Mouse (Mus musculus): Measurements from ENCODE around the gene Tex11. TPM values are rescaled to one million over a fixed set of nuclear protein-coding genes. Genes with fewer than 3 reads are reported as not detected.

Gene Tex11
- polyA plus RNA-seq, 1 experiment from 2014 or later = not detected

GRCm38 (mm10) chrX:100821149-100821548 lies 238.3 kb downstream of the Tex11 start:
- H3K36me3 ChIP-seq (ENCODE audit: control insufficient read depth, insufficient read depth, low read length) = no peaks in the 10 kb centered on the region
- no peak overlapping the region for H3K27ac ChIP-seq (ENCODE audit: low read length)
- ATAC-seq = no peak
- no peak overlapping the region for H3K4me3 ChIP-seq (ENCODE audit: low read length)
- H3K4me2 ChIP-seq (ENCODE audit: low read depth, low read length) = no peak overlapping the region
- H3K9ac ChIP-seq (ENCODE audit: low read depth, low read length) = no peak overlapping the region
- 71% methylated on average over 1 of the region's 1 CpGs for WGBS
- H3K27me3 ChIP-seq (replicated peaks; ENCODE audit: control insufficient read depth, insufficient read depth, low read length) = no peaks in the 10 kb centered on the region
- no peaks in the 10 kb centered on the region for H3K4me1 ChIP-seq (ENCODE audit: control insufficient read depth, insufficient read depth, low read length)
- no peaks in the 10 kb centered on the region for H3K9me3 ChIP-seq (ENCODE audit: control insufficient read depth, low read length)

- H3K4me3 ChIP-seq (ENCODE audit: low read length) = no peak overlapping the region
- no peaks in the 10 kb centered on the region for H3K9me3 ChIP-seq (ENCODE audit: control insufficient read depth, low read length)
- H3K4me2 ChIP-seq (ENCODE audit: low read depth, low read length) = no peak overlapping the region
- H3K4me1 ChIP-seq (ENCODE audit: control insufficient read depth, insufficient read depth, low read length) = no peaks in the 10 kb centered on the region
- no peaks in the 10 kb centered on the region for H3K36me3 ChIP-seq (ENCODE audit: control insufficient read depth, insufficient read depth, low read length)
- 89% methylated on average over 9 of the region's 9 CpGs for WGBS
- ATAC-seq = no peak
- no peak overlapping the region for H3K9ac ChIP-seq (ENCODE audit: low read depth, low read length)
- no peaks in the 10 kb centered on the region; the same call in 1 of the 2 replicates for H3K27me3 ChIP-seq (replicated peaks; ENCODE audit: control insufficient read depth, insufficient read depth, low read length)
- no peak overlapping the region for H3K27ac ChIP-seq (ENCODE audit: low read length)
Observed at GRCm38 (mm10) chrX:100818681-100819080, 240.8 kb downstream of the Tex11 start.

- no peak overlapping the region for H3K9ac ChIP-seq (ENCODE audit: low read depth, low read length)
- no peak for ATAC-seq
- no peaks in the 10 kb centered on the region for H3K9me3 ChIP-seq (ENCODE audit: control insufficient read depth, low read length)
- WGBS = 79% methylated on average over 7 of the region's 7 CpGs
- H3K4me2 ChIP-seq (ENCODE audit: low read depth, low read length) = no peak overlapping the region
- no peaks in the 10 kb centered on the region for H3K36me3 ChIP-seq (ENCODE audit: control insufficient read depth, insufficient read depth, low read length)
- no peak overlapping the region for H3K27ac ChIP-seq (ENCODE audit: low read length)
- H3K27me3 ChIP-seq (replicated peaks; ENCODE audit: control insufficient read depth, insufficient read depth, low read length) = no peaks in the 10 kb centered on the region; the same call in 1 of the 2 replicates
- no peaks in the 10 kb centered on the region for H3K4me1 ChIP-seq (ENCODE audit: control insufficient read depth, insufficient read depth, low read length)
- H3K4me3 ChIP-seq (ENCODE audit: low read length) = no peak overlapping the region
Observed at GRCm38 (mm10) chrX:100815766-100816165, 243.7 kb downstream of the Tex11 start.

DNA sequence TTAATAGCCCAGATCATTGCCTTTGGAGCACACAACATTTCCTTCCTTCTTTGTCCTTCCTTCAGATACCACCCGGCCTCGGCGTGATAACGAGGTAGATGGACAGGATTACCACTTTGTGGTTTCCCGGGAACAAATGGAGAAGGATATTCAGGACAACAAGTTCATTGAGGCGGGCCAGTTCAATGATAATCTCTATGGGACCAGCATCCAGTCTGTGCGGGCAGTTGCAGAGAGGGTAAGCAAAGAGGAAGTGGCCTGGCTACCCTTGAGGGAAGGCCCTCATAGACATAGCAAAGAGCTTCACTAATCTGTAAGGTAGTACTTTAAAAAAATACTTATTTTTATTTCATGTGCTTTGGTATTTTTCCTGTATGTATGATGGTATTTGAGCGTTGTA lies 245.3 kb downstream of the Tex11 start:
- H3K9me3 ChIP-seq (ENCODE audit: control insufficient read depth, low read length) = no peaks in the 10 kb centered on the region
- H3K36me3 ChIP-seq (ENCODE audit: control insufficient read depth, insufficient read depth, low read length) = no peaks in the 10 kb centered on the region

DNA sequence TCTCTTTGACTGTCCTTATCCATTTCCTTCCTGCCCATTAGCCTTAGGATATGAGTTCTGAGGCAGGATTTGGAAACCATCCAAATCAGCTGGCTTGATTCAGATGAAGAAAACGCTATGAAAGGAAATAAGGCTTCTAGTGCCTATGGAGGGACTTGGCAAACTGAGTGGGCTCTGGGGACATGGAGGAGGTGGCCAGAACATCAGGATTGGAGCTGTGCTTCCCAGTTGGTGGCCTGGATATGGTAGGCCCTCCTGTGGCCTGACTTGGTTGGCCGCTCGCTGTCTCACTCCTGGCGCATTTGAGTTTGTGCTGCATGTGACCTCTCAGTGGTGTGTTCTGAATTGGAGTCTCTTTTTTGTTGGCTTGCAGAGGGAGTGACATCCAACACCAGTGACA lies 248.3 kb downstream of the Tex11 start:
- no peak overlapping the region for H3K4me2 ChIP-seq (ENCODE audit: low read depth, low read length)
- no peaks in the 10 kb centered on the region; the same call in 1 of the 2 replicates for H3K27me3 ChIP-seq (replicated peaks; ENCODE audit: control insufficient read depth, insufficient read depth, low read length)
- 85% methylated on average over 4 of the region's 4 CpGs for WGBS
- no peaks in the 10 kb centered on the region for H3K4me1 ChIP-seq (ENCODE audit: control insufficient read depth, insufficient read depth, low read length)
- no peak overlapping the region for H3K9ac ChIP-seq (ENCODE audit: low read depth, low read length)
- no peak for ATAC-seq
- H3K9me3 ChIP-seq (ENCODE audit: control insufficient read depth, low read length) = no peaks in the 10 kb centered on the region
- no peak overlapping the region for H3K27ac ChIP-seq (ENCODE audit: low read length)
- no peak overlapping the region for H3K4me3 ChIP-seq (ENCODE audit: low read length)
- no peaks in the 10 kb centered on the region for H3K36me3 ChIP-seq (ENCODE audit: control insufficient read depth, insufficient read depth, low read length)

More for the DNA sequence above, 245.3 kb downstream of the Tex11 start:
- no peak for ATAC-seq
- Histone ChIP-seq H3K27me3 (replicated peaks; ENCODE audit: control insufficient read depth, insufficient read depth, low read length) (no peaks in the 10 kb centered on the region; the same call in 1 of the 2 replicates), H3K4me3 (ENCODE audit: low read length) (no peak overlapping the region), H3K4me2 (ENCODE audit: low read depth, low read length) (no peak overlapping the region), H3K9ac (ENCODE audit: low read depth, low read length) (no peak overlapping the region), H3K27ac (ENCODE audit: low read length) (no peak overlapping the region), H3K4me1 (ENCODE audit: control insufficient read depth, insufficient read depth, low read length) (no peaks in the 10 kb centered on the region)
- WGBS = 91% methylated on average over 8 of the region's 8 CpGs

DNA sequence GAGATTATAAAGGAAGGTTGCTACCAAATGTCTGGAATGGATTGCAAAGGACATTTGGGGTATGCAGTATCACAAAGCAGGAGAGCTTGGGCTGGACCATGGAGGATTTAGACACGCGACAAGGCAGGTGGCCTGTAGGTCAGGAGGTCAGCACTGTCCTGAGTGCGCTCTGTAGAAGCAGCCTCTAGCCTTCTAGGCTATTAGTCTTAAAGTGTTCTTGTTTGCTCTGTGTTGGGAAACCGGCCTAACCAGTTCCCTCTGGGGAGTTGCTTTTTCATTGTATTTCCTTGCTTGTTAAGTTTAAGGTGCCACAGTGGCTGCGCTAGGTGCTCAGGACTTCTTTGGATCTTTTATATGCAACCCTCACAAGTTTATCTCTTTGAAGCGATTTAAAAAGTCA lies 257.4 kb downstream of the Tex11 start:
- H3K9me3 ChIP-seq (ENCODE audit: control insufficient read depth, low read length) = no peaks in the 10 kb centered on the region
- no peaks in the 10 kb centered on the region for H3K36me3 ChIP-seq (ENCODE audit: control insufficient read depth, insufficient read depth, low read length)
- peak overlapping the region; percentile 20; the same call in 1 of the 2 replicates for H3K4me2 ChIP-seq (ENCODE audit: low read depth, low read length)
- H3K4me3 ChIP-seq (ENCODE audit: low read length) = no peak overlapping the region
- ATAC-seq = peak; percentile 66
- H3K27me3 ChIP-seq (replicated peaks; ENCODE audit: control insufficient read depth, insufficient read depth, low read length) = 0 out of 2 replicates have a peak, but pooled peaks cover 3% of the 10 kb centered on the region
- H3K27ac ChIP-seq (ENCODE audit: low read length) = peak overlapping the region; percentile 45
- H3K4me1 ChIP-seq (ENCODE audit: control insufficient read depth, insufficient read depth, low read length) = 0 out of 2 replicates have a peak, but pooled peaks cover 3% of the 10 kb centered on the region
- 57% methylated on average over 6 of the region's 6 CpGs for WGBS
- H3K9ac ChIP-seq (ENCODE audit: low read depth, low read length) = no peak overlapping the region

GRCm38 (mm10) chrX:100800643-100801042 lies 258.8 kb downstream of the Tex11 start:
- 40% methylated on average over 2 of the region's 2 CpGs for WGBS
- H3K27ac ChIP-seq (ENCODE audit: low read length) = peak overlapping the region; percentile 33

GRCm38 (mm10) chrX:100797851-100798527 lies 261.5 kb downstream of the Tex11 start:
- Histone ChIP-seq H3K4me3 (ENCODE audit: low read length) (no peak overlapping the region), H3K9ac (ENCODE audit: low read depth, low read length) (no peak overlapping the region), H3K36me3 (ENCODE audit: control insufficient read depth, insufficient read depth, low read length) (no peaks in the 10 kb centered on the region), H3K27me3 (replicated peaks; ENCODE audit: control insufficient read depth, insufficient read depth, low read length) (no peaks in the 10 kb centered on the region), H3K9me3 (ENCODE audit: control insufficient read depth, low read length) (no peaks in the 10 kb centered on the region), H3K4me1 (ENCODE audit: control insufficient read depth, insufficient read depth, low read length) (0 out of 2 replicates have a peak, but pooled peaks cover 3% of the 10 kb centered on the region), H3K4me2 (ENCODE audit: low read depth, low read length) (no peak overlapping the region), H3K27ac (ENCODE audit: low read length) (peak overlapping the region; percentile 79)
- ATAC-seq = peak; percentile 78
- WGBS = 59% methylated on average over 7 of the region's 7 CpGs

More at GRCm38 (mm10) chrX:100800643-100801042, 258.8 kb downstream of the Tex11 start:
- H3K9me3 ChIP-seq (ENCODE audit: control insufficient read depth, low read length) = no peaks in the 10 kb centered on the region
- 0 out of 2 replicates have a peak, but pooled peaks cover 3% of the 10 kb centered on the region for H3K4me1 ChIP-seq (ENCODE audit: control insufficient read depth, insufficient read depth, low read length)
- H3K36me3 ChIP-seq (ENCODE audit: control insufficient read depth, insufficient read depth, low read length) = no peaks in the 10 kb centered on the region
- no peak overlapping the region for H3K9ac ChIP-seq (ENCODE audit: low read depth, low read length)
- 0 out of 2 replicates have a peak, but pooled peaks cover 3% of the 10 kb centered on the region for H3K27me3 ChIP-seq (replicated peaks; ENCODE audit: control insufficient read depth, insufficient read depth, low read length)
- H3K4me2 ChIP-seq (ENCODE audit: low read depth, low read length) = no peak overlapping the region
- H3K4me3 ChIP-seq (ENCODE audit: low read length) = no peak overlapping the region
- no peak for ATAC-seq

GRCm38 (mm10) chrX:100797370-100797769 lies 262.1 kb downstream of the Tex11 start:
- no peaks in the 10 kb centered on the region for H3K27me3 ChIP-seq (replicated peaks; ENCODE audit: control insufficient read depth, insufficient read depth, low read length)
- peak; percentile 78 for ATAC-seq
- H3K27ac ChIP-seq (ENCODE audit: low read length) = peak overlapping the region; percentile 79
- H3K9me3 ChIP-seq (ENCODE audit: control insufficient read depth, low read length) = no peaks in the 10 kb centered on the region
- H3K9ac ChIP-seq (ENCODE audit: low read depth, low read length) = no peak overlapping the region
- H3K4me1 ChIP-seq (ENCODE audit: control insufficient read depth, insufficient read depth, low read length) = 0 out of 2 replicates have a peak, but pooled peaks cover 3% of the 10 kb centered on the region
- no peak overlapping the region for H3K4me2 ChIP-seq (ENCODE audit: low read depth, low read length)
- 56% methylated on average over 4 of the region's 4 CpGs for WGBS
- no peak overlapping the region for H3K4me3 ChIP-seq (ENCODE audit: low read length)
- H3K36me3 ChIP-seq (ENCODE audit: control insufficient read depth, insufficient read depth, low read length) = no peaks in the 10 kb centered on the region
